Mouse (Mus musculus): ENCODE measurements around the gene Ptprd. TPM values are rescaled to one million over a fixed set of nuclear protein-coding genes. Genes with fewer than 3 reads are reported as not detected.

The Ptprd gene
- polyA plus RNA-seq, 1 experiment from 2014 or later = 14.9 TPM

GRCm38 (mm10) chr4:76183095-76183494, 2028.7 kb downstream of the Ptprd start:
- Histone ChIP-seq H3K4me3 (ENCODE audit: low read depth, low read length) (no peak overlapping the region), H3K9me3 (ENCODE audit: low read length) (no peaks in the 10 kb centered on the region), H3K4me1 (ENCODE audit: insufficient read depth, low read depth, low read length) (no peaks in the 10 kb centered on the region), H3K4me2 (replicated peaks; ENCODE audit: low read depth, low read length) (no peak overlapping the region), H3K27ac (ENCODE audit: low read length) (no peak overlapping the region), H3K36me3 (ENCODE audit: insufficient read depth, low read length) (no peaks in the 10 kb centered on the region), H3K27me3 (replicated peaks; ENCODE audit: insufficient read depth, low read length) (no peaks in the 10 kb centered on the region), H3K9ac (replicated peaks; ENCODE audit: low read depth) (no peak overlapping the region)
- ATAC-seq (no peak), DNase-seq (ENCODE audit: low spot score) (no peak)
- TF ChIP-seq CTCF (IDR thresholded peaks at IDR 0.05) (no peak), EP300 (IDR thresholded peaks at IDR 0.05) (no peak)
- WGBS = 87% methylated on average over 3 of the region's 3 CpGs

GRCm38 (mm10) chr4:76179497-76179896, 2032.3 kb downstream of the Ptprd start:
- WGBS = 67% methylated on average over 8 of the region's 8 CpGs
- TF ChIP-seq EP300 (IDR thresholded peaks at IDR 0.05) = no peak
- TF ChIP-seq CTCF (IDR thresholded peaks at IDR 0.05) = no peak
- Histone ChIP-seq H3K27me3 (replicated peaks; ENCODE audit: insufficient read depth, low read length) (no peaks in the 10 kb centered on the region), H3K9ac (replicated peaks; ENCODE audit: low read depth) (no peak overlapping the region), H3K4me1 (ENCODE audit: insufficient read depth, low read depth, low read length) (no peaks in the 10 kb centered on the region), H3K36me3 (ENCODE audit: insufficient read depth, low read length) (no peaks in the 10 kb centered on the region), H3K27ac (ENCODE audit: low read length) (no peak overlapping the region), H3K4me3 (ENCODE audit: low read depth, low read length) (no peak overlapping the region), H3K4me2 (replicated peaks; ENCODE audit: low read depth, low read length) (no peak overlapping the region), H3K9me3 (ENCODE audit: low read length) (no peaks in the 10 kb centered on the region)
- DNase-seq (ENCODE audit: low spot score) = no peak
- no peak for ATAC-seq

GRCm38 (mm10) chr4:76175086-76175485, 2036.7 kb downstream of the Ptprd start:
- Histone ChIP-seq H3K4me2 (replicated peaks; ENCODE audit: low read depth, low read length) (no peak overlapping the region), H3K36me3 (ENCODE audit: insufficient read depth, low read length) (no peaks in the 10 kb centered on the region), H3K4me1 (ENCODE audit: insufficient read depth, low read depth, low read length) (no peaks in the 10 kb centered on the region), H3K9me3 (ENCODE audit: low read length) (no peaks in the 10 kb centered on the region), H3K4me3 (ENCODE audit: low read depth, low read length) (no peak overlapping the region), H3K27ac (ENCODE audit: low read length) (no peak overlapping the region), H3K9ac (replicated peaks; ENCODE audit: low read depth) (no peak overlapping the region), H3K27me3 (replicated peaks; ENCODE audit: insufficient read depth, low read length) (no peaks in the 10 kb centered on the region)
- 92% methylated on average over 1 of the region's 1 CpGs for WGBS
- no peak for DNase-seq (ENCODE audit: low spot score)
- TF ChIP-seq CTCF (IDR thresholded peaks at IDR 0.05) = no peak
- no peak for TF ChIP-seq EP300 (IDR thresholded peaks at IDR 0.05)
- ATAC-seq = no peak

- H3K27ac ChIP-seq (ENCODE audit: low read length) = no peak overlapping the region
- no peak overlapping the region for H3K9ac ChIP-seq (replicated peaks; ENCODE audit: low read depth)
- H3K36me3 ChIP-seq (ENCODE audit: insufficient read depth, low read length) = no peaks in the 10 kb centered on the region
- DNase-seq (ENCODE audit: low spot score) (no peak), ATAC-seq (no peak)
- TF ChIP-seq EP300 (IDR thresholded peaks at IDR 0.05) = no peak
- no peak for TF ChIP-seq CTCF (IDR thresholded peaks at IDR 0.05)
- H3K4me1 ChIP-seq (ENCODE audit: insufficient read depth, low read depth, low read length) = no peaks in the 10 kb centered on the region
- H3K4me3 ChIP-seq (ENCODE audit: low read depth, low read length) = no peak overlapping the region
- no peaks in the 10 kb centered on the region for H3K9me3 ChIP-seq (ENCODE audit: low read length)
- H3K27me3 ChIP-seq (replicated peaks; ENCODE audit: insufficient read depth, low read length) = no peaks in the 10 kb centered on the region
- H3K4me2 ChIP-seq (replicated peaks; ENCODE audit: low read depth, low read length) = no peak overlapping the region
- WGBS = 57% methylated on average over 1 of the region's 1 CpGs
Observed at GRCm38 (mm10) chr4:76155750-76156149, 2056.0 kb downstream of the Ptprd start.

GRCm38 (mm10) chr4:76154190-76154589, 2057.6 kb downstream of the Ptprd start:
- H3K9me3 ChIP-seq (ENCODE audit: low read length) = no peaks in the 10 kb centered on the region
- WGBS = 65% methylated on average over 2 of the region's 2 CpGs
- DNase-seq (ENCODE audit: low spot score) = no peak

GRCm38 (mm10) chr4:76144925-76145324, 2066.8 kb downstream of the Ptprd start:
- Histone ChIP-seq H3K4me1 (ENCODE audit: insufficient read depth, low read depth, low read length) (no peaks in the 10 kb centered on the region), H3K36me3 (ENCODE audit: insufficient read depth, low read length) (no peaks in the 10 kb centered on the region), H3K9ac (replicated peaks; ENCODE audit: low read depth) (no peak overlapping the region), H3K4me2 (replicated peaks; ENCODE audit: low read depth, low read length) (no peak overlapping the region), H3K9me3 (ENCODE audit: low read length) (no peaks in the 10 kb centered on the region), H3K4me3 (ENCODE audit: low read depth, low read length) (no peak overlapping the region), H3K27ac (ENCODE audit: low read length) (no peak overlapping the region), H3K27me3 (replicated peaks; ENCODE audit: insufficient read depth, low read length) (no peaks in the 10 kb centered on the region)
- DNase-seq (ENCODE audit: low spot score) (no peak), ATAC-seq (no peak)
- 78% methylated on average over 4 of the region's 4 CpGs for WGBS
- TF ChIP-seq CTCF (IDR thresholded peaks at IDR 0.05) (no peak), EP300 (IDR thresholded peaks at IDR 0.05) (no peak)

More at GRCm38 (mm10) chr4:76154190-76154589, 2057.6 kb downstream of the Ptprd start:
- ATAC-seq = no peak
- Histone ChIP-seq H3K27me3 (replicated peaks; ENCODE audit: insufficient read depth, low read length) (no peaks in the 10 kb centered on the region), H3K4me2 (replicated peaks; ENCODE audit: low read depth, low read length) (no peak overlapping the region), H3K4me3 (ENCODE audit: low read depth, low read length) (no peak overlapping the region), H3K9ac (replicated peaks; ENCODE audit: low read depth) (no peak overlapping the region), H3K4me1 (ENCODE audit: insufficient read depth, low read depth, low read length) (no peaks in the 10 kb centered on the region), H3K27ac (ENCODE audit: low read length) (no peak overlapping the region), H3K36me3 (ENCODE audit: insufficient read depth, low read length) (no peaks in the 10 kb centered on the region)
- no peak for TF ChIP-seq EP300 (IDR thresholded peaks at IDR 0.05)
- TF ChIP-seq CTCF (IDR thresholded peaks at IDR 0.05) = no peak

- Histone ChIP-seq H3K27me3 (replicated peaks; ENCODE audit: insufficient read depth, low read length) (no peaks in the 10 kb centered on the region), H3K9ac (replicated peaks; ENCODE audit: low read depth) (no peak overlapping the region), H3K36me3 (ENCODE audit: insufficient read depth, low read length) (no peaks in the 10 kb centered on the region), H3K27ac (ENCODE audit: low read length) (no peak overlapping the region), H3K4me1 (ENCODE audit: insufficient read depth, low read depth, low read length) (no peaks in the 10 kb centered on the region), H3K9me3 (ENCODE audit: low read length) (no peaks in the 10 kb centered on the region), H3K4me2 (replicated peaks; ENCODE audit: low read depth, low read length) (no peak overlapping the region), H3K4me3 (ENCODE audit: low read depth, low read length) (no peak overlapping the region)
- 59% methylated on average over 2 of the region's 2 CpGs for WGBS
- ATAC-seq (no peak), DNase-seq (ENCODE audit: low spot score) (no peak)
- TF ChIP-seq EP300 (IDR thresholded peaks at IDR 0.05) (no peak), CTCF (IDR thresholded peaks at IDR 0.05) (no peak)
Observed at GRCm38 (mm10) chr4:76144333-76144732, 2067.4 kb downstream of the Ptprd start.

Data from lung, postnatal 0 days (tissue).